Mouse (Mus musculus) hindbrain, embryonic 11.5 days (tissue): ENCODE measurements at regions not wholly inside any gene's neighbourhood (a gene's known extent, or its start where the extent isn't known, plus 50 kb on each side); places are given as distances from the start of the nearest gene placed in this dataset.
A peak's percentile ranks its signal among the peaks of the same experiment; 100 is the strongest.

Source experiments
- ATAC-seq: fragments of 200-750 bp; cut with Nextera tagmentation; 2 replicates; pipeline ENCODE4 v1.8.0; 2017; ENCODE audit warnings: mild to moderate bottlenecking, moderate TSS enrichment, moderate library complexity; ENCODE audit not compliant: low FRiP score
- DNase-seq: peaks from one replicate; pipeline ENCODE4 v3.0.0-alpha.2; 2015; ENCODE audit warnings: low spot score
- H3K27ac ChIP-seq: fragments of 300-500 bp; sonication (generic); 2 replicates; pipeline ENCODE4 v1.5.1; 2014; ENCODE audit warnings: mild to moderate bottlenecking, low read depth, low read length
- H3K27me3 ChIP-seq: fragments of 300-500 bp; sonication (generic); 2 replicates; pipeline ENCODE4 v1.6.1; 2014; ENCODE audit warnings: mild to moderate bottlenecking, low read length, moderate library complexity, mixed read lengths; ENCODE audit not compliant: control insufficient read depth, insufficient read depth
- H3K36me3 ChIP-seq: fragments of 300-500 bp; sonication (generic); 2 replicates; pipeline ENCODE4 v1.6.1; 2014; ENCODE audit warnings: mild to moderate bottlenecking, low read length, moderate library complexity, mixed read lengths; ENCODE audit not compliant: control insufficient read depth, insufficient read depth
- H3K4me1 ChIP-seq: fragments of 300-500 bp; sonication (generic); replicated peaks from 2 replicates; pipeline ENCODE4 v1.6.1; 2014; ENCODE audit warnings: low read length, mixed read lengths; ENCODE audit not compliant: control insufficient read depth, insufficient read depth
- H3K4me2 ChIP-seq: fragments of 300-500 bp; sonication (generic); replicated peaks from 2 replicates; pipeline ENCODE4 v1.6.1; 2014; ENCODE audit warnings: mild to moderate bottlenecking, low read depth, low read length
- H3K4me3 ChIP-seq: fragments of 300-500 bp; sonication (generic); 2 replicates; pipeline ENCODE4 v1.5.1; 2014; ENCODE audit warnings: low read depth, low read length
- H3K9ac ChIP-seq: fragments of 300-500 bp; sonication (generic); 2 replicates; pipeline ENCODE4 v1.6.1; 2014; ENCODE audit warnings: low read depth, low read length
- H3K9me3 ChIP-seq: fragments of 300-500 bp; sonication (generic); 2 replicates; pipeline ENCODE4 v1.6.1; 2016; ENCODE audit warnings: low read length; ENCODE audit not compliant: control insufficient read depth
- WGBS: fragments of 180-500 bp; shearing (Covaris S2); extraction: QIAGEN DNeasy Blood & Tissue Kit; methylation state at CpG from one replicate; pipeline ENCODE4 v1.1.7; 2014; 5-methylcytosine and 5-hydroxymethylcytosine counted together

GRCm38 (mm10) chr13:101049511-101049910 lies 216.3 kb upstream of the Slc30a5 start:
- no peak for DNase-seq
- H3K9ac ChIP-seq: no peak overlapping the region
- H3K36me3 ChIP-seq: no peaks in the 10 kb centered on the region
- H3K9me3 ChIP-seq: no peaks in the 10 kb centered on the region
- H3K27ac ChIP-seq: no peak overlapping the region
- no peak for ATAC-seq
- no peaks in the 10 kb centered on the region for H3K27me3 ChIP-seq
- H3K4me2 ChIP-seq: no peak overlapping the region
- H3K4me1 ChIP-seq: no peaks in the 10 kb centered on the region
- 91% methylated on average over 1 of the region's 1 CpGs for WGBS
- no peak overlapping the region for H3K4me3 ChIP-seq

- Histone ChIP-seq H3K27ac (no peak overlapping the region), H3K4me3 (no peak overlapping the region), H3K27me3 (no peaks in the 10 kb centered on the region), H3K9me3 (no peaks in the 10 kb centered on the region), H3K9ac (no peak overlapping the region), H3K4me2 (no peak overlapping the region), H3K4me1 (no peaks in the 10 kb centered on the region), H3K36me3 (no peaks in the 10 kb centered on the region)
- WGBS: 80% methylated on average over 1 of the region's 1 CpGs
- DNase-seq: peak; percentile 27
- no peak for ATAC-seq
Observed at GRCm38 (mm10) chr13:101032594-101032993, 199.4 kb upstream of the Slc30a5 start.

GRCm38 (mm10) chr13:101026043-101026442 lies 192.8 kb upstream of the Slc30a5 start:
- Histone ChIP-seq H3K9ac (no peak overlapping the region), H3K4me2 (no peak overlapping the region), H3K36me3 (no peaks in the 10 kb centered on the region), H3K9me3 (no peaks in the 10 kb centered on the region), H3K4me1 (no peaks in the 10 kb centered on the region), H3K27me3 (no peaks in the 10 kb centered on the region), H3K27ac (no peak overlapping the region), H3K4me3 (no peak overlapping the region)
- no peak for DNase-seq
- no peak for ATAC-seq

- Histone ChIP-seq H3K27ac (no peak overlapping the region), H3K36me3 (no peaks in the 10 kb centered on the region), H3K4me2 (no peak overlapping the region), H3K4me3 (no peak overlapping the region), H3K9ac (no peak overlapping the region), H3K27me3 (no peaks in the 10 kb centered on the region), H3K9me3 (no peaks in the 10 kb centered on the region), H3K4me1 (no peaks in the 10 kb centered on the region)
- WGBS: 83% methylated on average over 2 of the region's 2 CpGs
- no peak for ATAC-seq
- no peak for DNase-seq
Observed at GRCm38 (mm10) chr13:101025488-101025887, 192.3 kb upstream of the Slc30a5 start.

GRCm38 (mm10) chr13:101024971-101025370 lies 191.7 kb upstream of the Slc30a5 start:
- 93% methylated on average over 2 of the region's 2 CpGs for WGBS

GRCm38 (mm10) chr13:101019272-101019676 lies 186.0 kb upstream of the Slc30a5 start:
- H3K27me3 ChIP-seq: no peaks in the 10 kb centered on the region
- no peak overlapping the region for H3K4me3 ChIP-seq
- no peak overlapping the region for H3K4me2 ChIP-seq
- DNase-seq (no peak), ATAC-seq (0 out of 2 replicates have a peak, but pooled peaks have one; percentile 10)
- no peak overlapping the region for H3K9ac ChIP-seq
- no peaks in the 10 kb centered on the region for H3K36me3 ChIP-seq
- H3K4me1 ChIP-seq: no peaks in the 10 kb centered on the region
- 75% methylated on average over 7 of the region's 7 CpGs for WGBS
- no peaks in the 10 kb centered on the region for H3K9me3 ChIP-seq
- no peak overlapping the region for H3K27ac ChIP-seq

More at GRCm38 (mm10) chr13:101024971-101025370, 191.7 kb upstream of the Slc30a5 start:
- Histone ChIP-seq H3K27me3 (no peaks in the 10 kb centered on the region), H3K4me1 (no peaks in the 10 kb centered on the region), H3K9me3 (no peaks in the 10 kb centered on the region), H3K4me2 (no peak overlapping the region), H3K4me3 (no peak overlapping the region), H3K27ac (no peak overlapping the region), H3K36me3 (no peaks in the 10 kb centered on the region), H3K9ac (no peak overlapping the region)
- no peak for ATAC-seq
- DNase-seq: no peak

GRCm38 (mm10) chr13:101017041-101017440 lies 183.8 kb upstream of the Slc30a5 start:
- H3K4me3 ChIP-seq: no peak overlapping the region
- 78% methylated on average over 6 of the region's 6 CpGs for WGBS
- no peak overlapping the region for H3K9ac ChIP-seq
- ATAC-seq (no peak), DNase-seq (no peak)
- no peaks in the 10 kb centered on the region for H3K9me3 ChIP-seq
- no peaks in the 10 kb centered on the region for H3K36me3 ChIP-seq
- H3K27ac ChIP-seq: no peak overlapping the region
- H3K4me1 ChIP-seq: no peaks in the 10 kb centered on the region
- no peak overlapping the region for H3K4me2 ChIP-seq
- H3K27me3 ChIP-seq: no peaks in the 10 kb centered on the region

- DNase-seq: no peak
- WGBS: 72% methylated on average over 1 of the region's 1 CpGs
Observed at GRCm38 (mm10) chr13:101016181-101016580, 183.0 kb upstream of the Slc30a5 start.

GRCm38 (mm10) chr13:101015435-101015834 lies 182.2 kb upstream of the Slc30a5 start:
- Histone ChIP-seq H3K36me3 (no peaks in the 10 kb centered on the region), H3K9me3 (no peaks in the 10 kb centered on the region), H3K9ac (no peak overlapping the region), H3K4me1 (no peaks in the 10 kb centered on the region), H3K27ac (no peak overlapping the region), H3K4me2 (no peak overlapping the region), H3K4me3 (no peak overlapping the region), H3K27me3 (no peaks in the 10 kb centered on the region)
- DNase-seq: no peak
- WGBS: 78% methylated on average over 3 of the region's 3 CpGs
- ATAC-seq: no peak

More at GRCm38 (mm10) chr13:101016181-101016580, 183.0 kb upstream of the Slc30a5 start:
- H3K9me3 ChIP-seq: no peaks in the 10 kb centered on the region
- no peak overlapping the region for H3K4me3 ChIP-seq
- no peak overlapping the region for H3K9ac ChIP-seq
- no peak overlapping the region for H3K27ac ChIP-seq
- no peaks in the 10 kb centered on the region for H3K36me3 ChIP-seq
- H3K4me2 ChIP-seq: no peak overlapping the region
- ATAC-seq: no peak
- H3K4me1 ChIP-seq: no peaks in the 10 kb centered on the region
- no peaks in the 10 kb centered on the region for H3K27me3 ChIP-seq
